Mouse (Mus musculus): ENCODE results near the gene Zmat1.
"Not testable (repeated sequence)": the region's sequence is repeated elsewhere in the genome, so short reads cannot be mapped to it uniquely, and the experiment has no call there.

The Zmat1 gene

GRCm38 (mm10) chrX:135008720-135009470, at the start of gene Zmat1:
Gene Zmat1, minus strand, starts transcription at chrX:135009209.
- DNase-seq (ENCODE audit: low spot score) = peak; percentile 74

- DNase-seq (ENCODE audit: low spot score) = not testable (repeated sequence)
These were observed 44.9 kb upstream of the Zmat1 start for GRCm38 (mm10) chrX:135053939-135054338.

GRCm38 (mm10) chrX:135035962-135036375, 27.0 kb upstream of the Zmat1 start:
- DNase-seq (ENCODE audit: low spot score) = no peak

GRCm38 (mm10) chrX:135025135-135025534, 16.1 kb upstream of the Zmat1 start:
- no peak for DNase-seq (ENCODE audit: low spot score)

GRCm38 (mm10) chrX:135011381-135011780, 2.4 kb upstream of the Zmat1 start:
- DNase-seq (ENCODE audit: low spot score) = no peak

- no peak for DNase-seq (ENCODE audit: low spot score)
These were observed 434 bp upstream of the Zmat1 start for GRCm38 (mm10) chrX:135009471-135009815.

- no peak for DNase-seq (ENCODE audit: low spot score)
These were observed 988 bp downstream of the Zmat1 start for GRCm38 (mm10) chrX:135008021-135008420.

GRCm38 (mm10) chrX:134964546-134964945, 44.5 kb downstream of the Zmat1 start, which contains the start of gene Nxf2:
Gene Nxf2, minus strand, starts transcription at chrX:134964754.
- DNase-seq (ENCODE audit: low spot score) = no peak

- DNase-seq (ENCODE audit: low spot score) = no peak
These were observed 45.5 kb downstream of the Zmat1 start for GRCm38 (mm10) chrX:134963305-134964094.

GRCm38 (mm10) chrX:134930361-134930760, 78.6 kb downstream of the Zmat1 start:
- DNase-seq (ENCODE audit: low spot score) = peak; percentile 17

- no peak for DNase-seq (ENCODE audit: low spot score)
These were observed 79.1 kb downstream of the Zmat1 start for GRCm38 (mm10) chrX:134929927-134930326.

GRCm38 (mm10) chrX:134925058-134925457, 84.0 kb downstream of the Zmat1 start:
- DNase-seq (ENCODE audit: low spot score) = peak; percentile 39

- DNase-seq (ENCODE audit: low spot score) = no peak
These were observed 85.2 kb downstream of the Zmat1 start for GRCm38 (mm10) chrX:134923675-134924424.
